Mouse (Mus musculus) hematopoietic multipotent progenitor cell, adult 10-12 weeks (in vitro differentiated cells): ENCODE measurements around the gene Wbp1. TPM values are rescaled to one million over a fixed set of nuclear protein-coding genes. Genes with fewer than 3 reads are reported as not detected.

Experiments
- polyA plus RNA-seq: library from polyadenylated mRNA; stranded (reverse); fragments of >175 nt; gene quantifications from 2 replicates; pipeline ENCODE4 v1.2.3, GENCODE M21; 2012; ENCODE audit warnings: low replicate concordance

The Wbp1 gene
- polyA plus RNA-seq = 58.0 and 86.2 TPM in 2 replicates

DNA sequence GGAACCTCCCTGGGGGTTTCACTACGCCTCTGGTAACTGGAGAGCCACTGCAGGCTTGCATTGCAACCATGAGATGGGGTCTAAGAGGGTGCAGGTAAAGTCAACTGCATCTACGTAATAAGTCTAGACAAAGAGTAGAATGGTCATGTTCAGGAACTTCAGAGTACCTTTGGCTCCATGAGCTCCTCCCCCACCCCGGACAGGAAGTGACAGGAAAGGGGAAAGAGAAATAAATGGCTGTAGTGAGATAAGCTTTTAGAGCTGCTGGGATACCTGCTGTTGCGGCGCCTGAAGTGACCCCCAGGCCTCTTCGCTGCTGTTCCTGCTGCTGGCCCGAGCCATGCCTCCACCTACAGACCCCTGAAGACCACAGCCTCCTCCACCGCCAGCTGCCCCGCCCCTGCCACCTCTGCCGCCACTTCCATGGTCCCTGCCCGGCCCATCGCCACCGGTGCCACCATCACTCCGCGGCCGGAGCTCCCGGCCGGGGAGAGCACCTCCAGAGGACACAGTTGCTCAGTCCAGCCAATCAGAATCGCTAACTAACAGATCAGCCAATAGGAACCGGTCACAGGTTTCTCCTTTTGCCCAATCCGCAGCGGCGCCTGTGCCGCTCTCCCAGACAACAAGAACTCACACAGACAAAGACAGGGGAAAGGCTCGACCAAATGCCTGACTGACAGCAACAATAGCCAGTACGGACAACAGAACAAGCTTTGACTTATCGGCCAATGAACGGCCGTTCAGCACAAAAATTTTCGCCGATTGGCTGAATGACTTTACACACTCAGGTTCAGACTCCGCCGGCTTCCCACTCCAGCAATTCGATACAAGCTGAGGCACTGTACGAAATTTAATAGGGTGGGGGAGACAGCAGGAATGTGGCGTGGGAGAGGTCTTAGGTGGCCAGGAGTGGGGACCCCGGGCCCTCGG, at the start of gene Wbp1:
Gene Wbp1, minus strand, starts transcription at position 630 of the 933 bp plus-strand sequence.

GRCm38 (mm10) chr6:83165607-83166242, 44.4 kb upstream of the Wbp1 start, which contains the start of gene Dctn1:
Gene Dctn1, plus strand, starts transcription at chr6:83165920.

DNA sequence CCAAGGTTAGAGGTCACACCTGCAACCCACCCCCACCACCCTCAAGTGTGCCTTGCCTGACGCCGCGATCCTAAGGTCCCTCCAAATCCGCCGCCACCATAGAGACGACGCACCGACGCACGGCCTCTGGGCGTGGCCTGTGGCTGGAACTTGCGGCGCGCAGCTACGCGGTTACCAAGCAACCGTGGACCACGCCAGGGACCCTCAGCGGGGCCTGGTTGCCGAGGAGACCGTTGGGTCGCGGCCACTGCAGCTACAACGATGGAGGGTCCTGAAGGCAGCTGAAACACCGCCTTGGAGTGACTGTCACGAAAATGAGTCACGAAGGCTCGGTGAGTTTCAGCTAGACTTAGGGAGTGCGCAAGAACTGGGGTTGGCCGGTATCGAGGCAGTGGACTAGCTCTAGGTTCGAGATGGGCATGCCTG, 34.9 kb upstream of the Wbp1 start, which contains the start of the genes Wdr54 and 1700003E16Rik:
Gene Wdr54, minus strand, starts transcription at position 139 of the 426 bp plus-strand sequence.
Gene 1700003E16Rik, plus strand, starts transcription at position 146 of the 426 bp plus-strand sequence.

GRCm38 (mm10) chr6:83134951-83135513, 13.7 kb upstream of the Wbp1 start, which contains the start of gene Rtkn:
Gene Rtkn, plus strand, starts transcription at chr6:83135463.

GRCm38 (mm10) chr6:83125331-83125730, 4.0 kb upstream of the Wbp1 start, which contains the start of gene Ino80b:
Gene Ino80b, minus strand, starts transcription at chr6:83125431.

GRCm38 (mm10) chr6:83115011-83115671, 6.2 kb downstream of the Wbp1 start, which contains the start of gene Mogs:
Gene Mogs, plus strand, starts transcription at chr6:83115496.

GRCm38 (mm10) chr6:83108762-83109668, 12.3 kb downstream of the Wbp1 start, which contains the start of gene Mrpl53:
Gene Mrpl53, plus strand, starts transcription at chr6:83109040.

DNA sequence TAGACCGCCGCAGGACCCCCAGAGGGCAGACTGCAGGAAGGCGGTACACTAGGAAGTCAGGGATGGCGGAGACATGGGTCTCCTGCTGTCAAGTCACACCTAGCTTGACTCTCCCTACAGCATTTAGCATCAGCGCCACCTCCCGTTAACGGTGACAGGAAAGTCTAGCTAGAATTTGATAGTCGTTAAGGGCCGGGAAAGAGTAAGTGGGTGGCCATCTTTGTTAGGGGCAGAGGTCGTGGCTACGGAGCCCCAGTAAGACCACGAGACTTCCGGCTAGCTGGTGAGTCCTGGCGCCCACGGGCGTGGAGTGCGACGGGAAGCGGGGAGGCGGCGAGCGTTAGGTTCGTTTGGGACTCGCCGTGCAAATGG, 20.1 kb downstream of the Wbp1 start, which contains the start of the genes Ccdc142 and Gm42688:
Gene Ccdc142, plus strand, starts transcription at position 286 of the 372 bp plus-strand sequence.
Gene Gm42688, plus strand, starts transcription at position 302 of the 372 bp plus-strand sequence.

GRCm38 (mm10) chr6:83086121-83087035, 35.0 kb downstream of the Wbp1 start, which contains the start of gene Lbx2:
Gene Lbx2, plus strand, starts transcription at chr6:83086367.

DNA sequence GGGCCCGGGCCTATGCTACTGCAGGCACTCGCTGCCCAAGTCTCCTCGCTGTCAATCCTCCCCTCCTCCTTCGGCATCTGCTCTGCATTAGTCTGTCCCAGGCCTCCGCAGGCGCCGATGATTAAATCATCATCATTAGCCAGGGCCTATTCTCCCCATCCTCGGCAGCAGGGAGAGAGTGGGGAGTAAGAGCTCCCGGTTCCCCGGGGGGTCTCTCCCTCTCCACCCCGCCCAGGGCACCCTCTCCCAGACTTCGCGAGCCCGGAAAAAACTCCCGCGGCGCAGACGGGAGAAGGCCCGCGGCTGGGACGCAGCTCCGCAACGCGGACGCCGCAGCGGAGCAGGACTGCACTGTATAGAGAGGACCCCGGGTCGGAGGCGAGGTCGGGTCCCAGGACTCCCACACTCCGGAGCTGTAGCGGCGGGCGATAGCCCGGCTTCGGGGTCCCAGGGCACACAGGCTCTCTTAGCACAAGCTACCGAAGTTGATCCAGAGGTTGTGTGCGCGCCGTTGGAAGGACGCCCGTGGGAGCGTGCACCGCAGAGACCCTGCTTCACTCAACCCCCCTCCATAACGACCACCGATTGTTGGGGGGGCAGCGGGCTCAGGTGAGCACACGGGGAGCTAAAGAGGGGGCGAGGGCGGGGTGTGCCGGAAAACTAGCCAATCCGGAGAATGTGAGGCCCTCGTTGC, 43.6 kb downstream of the Wbp1 start, which contains the start of gene Pcgf1:
Gene Pcgf1, plus strand, starts transcription at position 240 of the 694 bp plus-strand sequence.

DNA sequence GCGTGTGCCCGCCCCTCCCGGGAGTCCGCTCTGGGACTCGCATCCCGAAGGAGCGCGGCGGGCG, 51.3 kb downstream of the Wbp1 start, which contains the start of gene Tlx2:
Gene Tlx2, minus strand, starts transcription at position 47 of the 64 bp plus-strand sequence.

Other genes with a start within 250 kb of the Wbp1 start
- 5.5 and 9.5 TPM in 2 replicates for gene Sema4f, start 181.8 kb downstream of the Wbp1 start, polyA plus RNA-seq
- gene M1ap, start 174.7 kb downstream of the Wbp1 start, polyA plus RNA-seq = 2.0 and 5.3 TPM in 2 replicates
- gene Dok1, start 88.1 kb downstream of the Wbp1 start, polyA plus RNA-seq = 102 and 131 TPM in 2 replicates
- 0.51 and 1.7 TPM in 2 replicates for gene Loxl3, start 87.4 kb downstream of the Wbp1 start, polyA plus RNA-seq
- 1,215 and 2,402 TPM in 2 replicates for gene Aup1, start 67.0 kb downstream of the Wbp1 start, polyA plus RNA-seq
- 35.3 and 41.7 TPM in 2 replicates for gene Htra2, start 66.3 kb downstream of the Wbp1 start, polyA plus RNA-seq
- 0.97 and 1.3 TPM in 2 replicates for gene Dqx1, start 63.7 kb downstream of the Wbp1 start, polyA plus RNA-seq
- 0.25 TPM in 1 of 2 replicates, not detected in the other for gene Tlx2, start 51.3 kb downstream of the Wbp1 start, polyA plus RNA-seq
- 7.9 and 13.4 TPM in 2 replicates for gene Pcgf1, start 43.7 kb downstream of the Wbp1 start, polyA plus RNA-seq
- gene Lbx2, start 35.2 kb downstream of the Wbp1 start, polyA plus RNA-seq = 0.28 and 0.51 TPM in 2 replicates
- gene Ccdc142, start 20.0 kb downstream of the Wbp1 start, polyA plus RNA-seq = 12.7 and 12.8 TPM in 2 replicates
- 3.6 and 7.5 TPM in 2 replicates for gene Gm42688, start 19.9 kb downstream of the Wbp1 start, polyA plus RNA-seq
- 22.8 and 39.1 TPM in 2 replicates for gene Mrpl53, start 12.5 kb downstream of the Wbp1 start, polyA plus RNA-seq
- gene Mogs, start 6.1 kb downstream of the Wbp1 start, polyA plus RNA-seq = 89.6 and 121 TPM in 2 replicates
- 132 and 369 TPM in 2 replicates for gene Ino80b, start 3.9 kb upstream of the Wbp1 start, polyA plus RNA-seq
- gene Rtkn, start 13.9 kb upstream of the Wbp1 start, polyA plus RNA-seq = 2.3 and 7.8 TPM in 2 replicates
- gene Wdr54, start 34.8 kb upstream of the Wbp1 start, polyA plus RNA-seq = 0.18 and 0.59 TPM in 2 replicates
- gene 1700003E16Rik, start 34.8 kb upstream of the Wbp1 start, polyA plus RNA-seq = 0.06 and 0.30 TPM in 2 replicates
- gene Dctn1, start 44.4 kb upstream of the Wbp1 start, polyA plus RNA-seq = 222 and 899 TPM in 2 replicates
- 0.34 and 0.66 TPM in 2 replicates for gene Slc4a5, start 98.3 kb upstream of the Wbp1 start, polyA plus RNA-seq
- gene Mthfd2, start 204.3 kb upstream of the Wbp1 start, polyA plus RNA-seq = 6.2 and 9.7 TPM in 2 replicates
- gene Mob1a, start 204.5 kb upstream of the Wbp1 start, polyA plus RNA-seq = 146 and 421 TPM in 2 replicates
- 22.9 and 30.3 TPM in 2 replicates for gene Bola3, start 227.6 kb upstream of the Wbp1 start, polyA plus RNA-seq